16 mouse cellular contexts compared by ENCODE assay signal in the genomic region with DNA sequence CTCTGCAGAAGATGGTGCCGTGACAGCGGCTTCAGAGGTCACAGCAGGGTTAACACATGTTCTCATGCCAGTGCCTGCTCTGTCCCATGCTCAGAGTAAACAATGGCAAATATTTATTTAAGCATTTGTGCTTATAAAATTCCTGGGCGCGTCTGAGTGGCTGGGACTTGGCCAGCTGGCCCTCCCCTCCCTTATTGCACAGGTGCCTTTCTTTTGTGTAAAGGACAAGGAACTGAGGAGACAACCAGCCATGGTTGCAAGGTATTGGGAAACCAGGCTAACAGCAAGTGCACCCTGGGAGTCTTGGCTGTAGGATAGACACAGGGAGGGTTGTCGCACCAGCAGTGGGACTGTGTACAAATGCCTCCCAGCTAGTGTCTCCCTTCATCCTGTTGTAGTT. TPM values are rescaled to one million over a fixed set of nuclear protein-coding genes. Genes with fewer than 3 reads are reported as not detected.
A peak's percentile ranks its signal among the peaks of the same experiment; 100 is the strongest.
DNase-seq lines count a peak whose midpoint lies in the region; ATAC-seq lines count a peak whose summit lies in the region.
"Had no signal": no experiment of that assay in that cellular context is flagged by ENCODE, and none has a peak within 500 bp of the region (broad histone marks: within the 10 kb centered on the region; RNA-seq: fewer than 3 reads in every experiment).

No protein-coding gene starts in this region.

- peak; percentile 13; the same call in 1 of the 2 replicates for ATAC-seq in liver, embryonic 15.5 days (ENCODE audit: insufficient read depth)
- no peak for ATAC-seq in inflammation-experienced regulatory T-cells, adult 6 months
- no peak for ATAC-seq in megakaryocyte progenitor cell, adult 5-6 weeks (replicated peaks; ENCODE audit: poor library complexity)
- ATAC-seq: activated CD4-positive, CD25-positive, alpha-beta regulatory T cell, adult 4 months had no signal

- peaks cover 100% of the 10 kb centered on the region for H3K36me3 ChIP-seq in liver, embryonic 15.5 days (replicated peaks)

- 0 out of 2 replicates have a peak overlapping the region, but pooled peaks have one; percentile 22 for H3K27ac ChIP-seq in liver, embryonic 15.5 days (replicated peaks)
- H3K27ac ChIP-seq: limb, embryonic 12.5 days; midbrain, embryonic 10.5 days had no signal

- peak; percentile 18 for DNase-seq in adrenal gland, postnatal 14 days
- DNase-seq in adrenal gland, adult 8-10 months, result no peak
- peak; percentile 42 for DNase-seq in adipocyte (ENCODE audit: low spot score)
- DNase-seq in lung, postnatal 14 days, result peak; percentile 74
- DNase-seq in adrenal gland, adult 2 months, result no peak
- DNase-seq: cerebellum, adult 11-12 months; kidney, postnatal 25 days; thymus, postnatal 14 days had no signal

- no peaks in the 10 kb centered on the region for H3K27me3 ChIP-seq in liver, embryonic 15.5 days
- H3K27me3 ChIP-seq: CH12.LX; limb, embryonic 12.5 days had no signal

- H3K4me3 ChIP-seq in liver, embryonic 15.5 days (replicated peaks), result no peak overlapping the region
- H3K4me3 ChIP-seq: erythroblast, embryonic 14.5 days; limb, embryonic 12.5 days; midbrain, embryonic 10.5 days had no signal

- H3K4me1 ChIP-seq in liver, embryonic 15.5 days (replicated peaks), result peaks cover 22% of the 10 kb centered on the region
- H3K4me1 ChIP-seq: limb, embryonic 12.5 days; midbrain, embryonic 10.5 days had no signal

- H3K9me3 ChIP-seq in liver, embryonic 15.5 days (replicated peaks), result no peaks in the 10 kb centered on the region
- H3K9me3 ChIP-seq: limb, embryonic 12.5 days; midbrain, embryonic 10.5 days had no signal

- 84% methylated on average over 5 of the region's 5 CpGs for WGBS in liver, embryonic 15.5 days (ENCODE audit: insufficient replicate concordance)

- H3K4me2 ChIP-seq in liver, embryonic 15.5 days, result no peak overlapping the region
- H3K4me2 ChIP-seq: limb, embryonic 12.5 days had no signal

- no peak overlapping the region for H3K9ac ChIP-seq in liver, embryonic 15.5 days
- H3K9ac ChIP-seq: limb, embryonic 12.5 days had no signal

RNA-seq across cellular contexts. Expression of a gene that starts 11.2 kb away (rescaled TPM):
- total RNA-seq in adrenal gland, postnatal 14 days (2021), result 120 and 160 TPM in 2 replicates
- 100 to 1,000 TPM in 1 of 4 experiments, 10 to 100 TPM in 3; 77.8 to 202 (median 91.2) TPM for total RNA-seq in adrenal gland, adult 8-10 months (2022)
- 120 and 144 TPM in 2 replicates for polyA plus RNA-seq in liver, embryonic 15.5 days (2015; fragmentation: Nextera tagmentation; extraction: Ambion mirVana)
- polyA plus RNA-seq in inflammation-experienced regulatory T-cells, adult 6 months (2017; shearing (Covaris generic)), result 100 to 1,000 TPM; 134 to 155 (median 155) TPM
- 100 to 1,000 TPM; 144 to 291 TPM for total RNA-seq in adrenal gland, adult 2 months (2021)
- 220 and 344 TPM in 2 replicates for polyA plus RNA-seq in adrenal gland, adult 2 months (2012; rRNA removed)
- 73.2 and 79.5 TPM in 2 replicates for total RNA-seq in megakaryocyte progenitor cell, adult 5-6 weeks (2015)
- total RNA-seq in megakaryocyte progenitor cell, adult 5-6 weeks (2017), result 39.1 and 48.3 TPM in 2 replicates

RNA-seq across cellular contexts. Expression of a gene that starts 23.4 kb away (rescaled TPM):
- total RNA-seq in adrenal gland, postnatal 14 days (2021), result 71.1 and 71.7 TPM in 2 replicates
- total RNA-seq in adrenal gland, adult 8-10 months (2022), result 100 to 1,000 TPM in 1 of 4 experiments, 10 to 100 TPM in 3; 62.2 to 100 (median 74.6) TPM
- polyA plus RNA-seq in liver, embryonic 15.5 days (2015; fragmentation: Nextera tagmentation; extraction: Ambion mirVana), result 30.9 and 37.8 TPM in 2 replicates
- 10 to 100 TPM; 16.1 to 24.1 (median 19.7) TPM for polyA plus RNA-seq in inflammation-experienced regulatory T-cells, adult 6 months (2017; shearing (Covaris generic))
- total RNA-seq in adrenal gland, adult 2 months (2021), result 10 to 100 TPM; 58.9 to 64.1 TPM
- 121 and 138 TPM in 2 replicates for polyA plus RNA-seq in adrenal gland, adult 2 months (2012; rRNA removed)
- total RNA-seq in megakaryocyte progenitor cell, adult 5-6 weeks (2015), result 28.2 and 39.0 TPM in 2 replicates
- total RNA-seq in megakaryocyte progenitor cell, adult 5-6 weeks (2017), result 40.0 and 43.5 TPM in 2 replicates

RNA-seq across cellular contexts. Expression of a gene that starts 24.2 kb away (rescaled TPM):
- total RNA-seq in adrenal gland, postnatal 14 days (2021), result 23.8 and 25.1 TPM in 2 replicates
- total RNA-seq in adrenal gland, adult 8-10 months (2022), result 10 to 100 TPM; 22.0 to 26.2 (median 24.9) TPM
- 8.2 and 9.0 TPM in 2 replicates for polyA plus RNA-seq in liver, embryonic 15.5 days (2015; fragmentation: Nextera tagmentation; extraction: Ambion mirVana)
- polyA plus RNA-seq in inflammation-experienced regulatory T-cells, adult 6 months (2017; shearing (Covaris generic)), result 1 to 10 TPM; 5.7 to 9.6 (median 8.9) TPM
- total RNA-seq in adrenal gland, adult 2 months (2021), result 10 to 100 TPM; 23.9 to 29.5 TPM
- polyA plus RNA-seq in adrenal gland, adult 2 months (2012; rRNA removed), result 46.3 and 49.6 TPM in 2 replicates
- 11.5 and 13.1 TPM in 2 replicates for total RNA-seq in megakaryocyte progenitor cell, adult 5-6 weeks (2015)
- 9.8 and 14.3 TPM in 2 replicates for total RNA-seq in megakaryocyte progenitor cell, adult 5-6 weeks (2017)

RNA-seq across cellular contexts. Expression of a gene that starts 50.4 kb away (rescaled TPM):
- 25.0 and 35.4 TPM in 2 replicates for total RNA-seq in adrenal gland, postnatal 14 days (2021)
- 10 to 100 TPM; 17.0 to 27.1 (median 20.9) TPM for total RNA-seq in adrenal gland, adult 8-10 months (2022)
- polyA plus RNA-seq in liver, embryonic 15.5 days (2015; fragmentation: Nextera tagmentation; extraction: Ambion mirVana), result 3.2 and 3.8 TPM in 2 replicates
- polyA plus RNA-seq in inflammation-experienced regulatory T-cells, adult 6 months (2017; shearing (Covaris generic)), result 10 to 100 TPM; 38.3 to 51.4 (median 47.1) TPM
- total RNA-seq in adrenal gland, adult 2 months (2021), result 10 to 100 TPM; 16.0 to 18.4 TPM
- polyA plus RNA-seq in adrenal gland, adult 2 months (2012; rRNA removed), result 39.2 and 47.2 TPM in 2 replicates
- 6.2 and 8.8 TPM in 2 replicates for total RNA-seq in megakaryocyte progenitor cell, adult 5-6 weeks (2015)
- total RNA-seq in megakaryocyte progenitor cell, adult 5-6 weeks (2017), result 6.0 and 8.8 TPM in 2 replicates

RNA-seq across cellular contexts. Expression of a gene that starts 54.1 kb away (rescaled TPM):
- total RNA-seq in adrenal gland, postnatal 14 days (2021), result 130 and 147 TPM in 2 replicates
- 100 to 1,000 TPM; 127 to 153 (median 133) TPM for total RNA-seq in adrenal gland, adult 8-10 months (2022)
- polyA plus RNA-seq in liver, embryonic 15.5 days (2015; fragmentation: Nextera tagmentation; extraction: Ambion mirVana), result 162 and 176 TPM in 2 replicates
- 100 to 1,000 TPM in 1 of 3 experiments, 10 to 100 TPM in 2; 62.5 to 127 (median 72.4) TPM for polyA plus RNA-seq in inflammation-experienced regulatory T-cells, adult 6 months (2017; shearing (Covaris generic))
- total RNA-seq in adrenal gland, adult 2 months (2021), result 100 to 1,000 TPM; 138 to 139 TPM
- 331 and 352 TPM in 2 replicates for polyA plus RNA-seq in adrenal gland, adult 2 months (2012; rRNA removed)
- total RNA-seq in megakaryocyte progenitor cell, adult 5-6 weeks (2015), result 162 and 164 TPM in 2 replicates
- total RNA-seq in megakaryocyte progenitor cell, adult 5-6 weeks (2017), result 73.9 and 88.7 TPM in 2 replicates

Comparison
In these comparisons a context has a peak if more than half of its experiments do, and no peak if none do; other contexts are left out.
1. DNase-seq: peak in adrenal gland, postnatal 14 days (single experiment), adipocyte (single experiment) and lung, postnatal 14 days (single experiment); none in adrenal gland, adult 8-10 months (single experiment) and adrenal gland, adult 2 months (single experiment).